Mouse (Mus musculus) ES-Bruce4 (cell line): ENCODE results near the gene Mbnl1. TPM values are rescaled to one million over a fixed set of nuclear protein-coding genes. Genes with fewer than 3 reads are reported as not detected.

Experiments
- H3K27ac ChIP-seq: 2 replicates; pipeline ENCODE4 v1.5.1; 2012; ENCODE audit warnings: low read length, inconsistent platforms; ENCODE audit not compliant: insufficient read depth
- H3K27me3 ChIP-seq: 2 replicates; pipeline ENCODE4 v1.6.1; 2012; ENCODE audit warnings: mild to moderate bottlenecking, low read length, inconsistent platforms; ENCODE audit not compliant: control insufficient read depth, poor library complexity, insufficient read depth, severe bottlenecking
- H3K36me3 ChIP-seq: 2 replicates; pipeline ENCODE4 v1.6.1; 2012; ENCODE audit warnings: inconsistent platforms, mild to moderate bottlenecking, low read length, moderate library complexity; ENCODE audit not compliant: control insufficient read depth, poor library complexity, insufficient read depth, severe bottlenecking
- H3K4me1 ChIP-seq: one replicate; pipeline ENCODE4 v1.8.1; 2011; ENCODE audit warnings: low read length; ENCODE audit not compliant: control insufficient read depth, insufficient read depth
- H3K4me3 ChIP-seq: 2 replicates; pipeline ENCODE4 v1.5.1; 2011; ENCODE audit warnings: low read depth, mild to moderate bottlenecking, low read length
- H3K9ac ChIP-seq: 2 replicates; pipeline ENCODE4 v1.6.1; 2012; ENCODE audit warnings: low read depth, mild to moderate bottlenecking, inconsistent platforms; ENCODE audit not compliant: poor library complexity, severe bottlenecking
- H3K9me3 ChIP-seq: replicated peaks from 2 replicates; pipeline ENCODE4 v1.6.1; 2012; ENCODE audit warnings: mild to moderate bottlenecking, low read length, inconsistent platforms; ENCODE audit not compliant: control insufficient read depth, poor library complexity, insufficient read depth, severe bottlenecking
- CTCF ChIP-seq: IDR thresholded peaks from one replicate; pipeline ENCODE4 v1.8.1; 2011; ENCODE audit warnings: low read depth, low read length
- EP300 ChIP-seq: IDR thresholded peaks from 2 replicates; pipeline ENCODE4 v1.6.1; 2011; ENCODE audit warnings: low read depth, low read length; ENCODE audit not compliant: insufficient read depth
- POLR2A ChIP-seq: IDR thresholded peaks from one replicate; pipeline ENCODE4 v1.8.1; 2011; ENCODE audit warnings: low read length; ENCODE audit not compliant: insufficient read depth
- polyA plus RNA-seq: library from polyadenylated mRNA; stranded (reverse); fragments of >200 nt; gene quantifications from 2 replicates; pipeline ENCODE4 v1.2.4, GENCODE M21; 2011; ENCODE audit warnings: low read depth; ENCODE audit not compliant: missing spikeins, insufficient read depth, insufficient read length

Gene Mbnl1
- polyA plus RNA-seq, 1 experiment = 26.6 TPM

DNA sequence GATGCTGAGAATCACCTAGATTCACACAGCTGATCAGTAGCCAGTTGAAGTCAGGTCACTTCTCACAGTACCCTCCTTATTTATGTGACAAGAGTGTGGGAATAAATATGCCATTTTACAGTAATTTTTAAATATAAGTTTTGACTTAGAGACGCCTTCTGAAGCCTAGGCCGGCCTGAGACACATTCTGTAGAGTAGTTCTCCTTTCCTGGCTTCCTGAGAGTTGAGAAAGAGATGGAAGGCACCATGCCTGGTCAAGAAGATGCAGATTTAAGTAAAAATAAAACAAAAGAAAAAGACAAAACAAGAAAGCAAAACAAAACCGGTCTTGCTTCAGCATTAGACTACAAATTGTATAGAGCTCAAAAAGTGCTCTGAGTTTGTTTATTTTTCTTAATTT lies 38.6 kb downstream of the Mbnl1 start:
- Histone ChIP-seq H3K27ac (no peak overlapping the region), H3K4me3 (no peak overlapping the region), H3K9ac (no peak overlapping the region), H3K27me3 (no peaks in the 10 kb centered on the region), H3K36me3 (no peaks in the 10 kb centered on the region), H3K9me3 (no peaks in the 10 kb centered on the region), H3K4me1 (no peaks in the 10 kb centered on the region)
- TF ChIP-seq EP300 = no peak
- TF ChIP-seq CTCF = no peak
- TF ChIP-seq POLR2A = no peak

DNA sequence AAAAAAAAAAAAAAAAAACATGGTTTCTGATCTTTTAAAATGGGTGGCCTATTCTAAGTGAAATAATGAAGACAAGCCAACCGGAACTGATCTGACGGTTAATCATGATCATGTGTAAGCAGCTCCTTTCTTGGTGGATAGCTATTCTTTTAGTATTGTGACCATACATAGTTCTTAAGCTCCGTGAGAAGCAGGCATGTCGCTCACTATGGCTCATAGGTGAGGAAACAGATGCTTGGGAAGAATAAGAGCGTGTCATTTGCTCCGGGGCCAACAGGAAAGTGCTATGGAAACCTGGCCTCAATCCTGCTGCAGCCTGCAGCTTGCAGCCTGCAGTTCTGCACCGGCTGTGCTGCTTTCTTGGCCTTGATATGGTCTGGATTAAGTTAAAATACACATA lies 40.7 kb downstream of the Mbnl1 start:
- H3K9ac ChIP-seq = no peak overlapping the region
- H3K36me3 ChIP-seq = no peaks in the 10 kb centered on the region
- no peak overlapping the region for H3K27ac ChIP-seq
- TF ChIP-seq POLR2A (no peak), CTCF (no peak), EP300 (no peak)
- no peaks in the 10 kb centered on the region for H3K27me3 ChIP-seq
- H3K4me3 ChIP-seq = no peak overlapping the region
- no peaks in the 10 kb centered on the region for H3K9me3 ChIP-seq
- peaks cover 2% of the 10 kb centered on the region for H3K4me1 ChIP-seq

- no peak overlapping the region for H3K4me3 ChIP-seq
- peaks cover 2% of the 10 kb centered on the region for H3K4me1 ChIP-seq
- H3K9ac ChIP-seq = no peak overlapping the region
- no peaks in the 10 kb centered on the region for H3K9me3 ChIP-seq
- H3K36me3 ChIP-seq = no peaks in the 10 kb centered on the region
- H3K27ac ChIP-seq = no peak overlapping the region
- TF ChIP-seq EP300 (no peak), POLR2A (no peak), CTCF (no peak)
- no peaks in the 10 kb centered on the region for H3K27me3 ChIP-seq
Measured at GRCm38 (mm10) chr3:60513746-60514145, 41.1 kb downstream of the Mbnl1 start.

DNA sequence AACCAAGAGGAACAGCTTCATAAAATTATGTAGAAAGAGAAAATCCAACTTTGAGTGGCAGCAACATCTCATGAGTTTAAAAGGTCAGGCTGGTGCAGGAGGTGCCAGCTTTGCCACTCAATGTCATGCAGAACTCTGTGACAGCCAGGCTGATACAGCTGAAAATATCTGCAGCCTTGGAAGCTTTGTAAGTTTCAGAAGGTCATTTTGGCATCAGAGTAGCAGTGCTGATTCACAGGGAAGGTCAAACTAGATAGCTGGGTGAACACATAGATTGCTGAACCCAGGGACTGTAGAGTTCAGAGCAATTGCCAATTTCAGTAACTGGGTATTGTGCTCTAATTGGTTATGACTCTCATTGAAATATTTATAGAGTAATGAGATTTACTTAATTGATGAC lies 42.8 kb downstream of the Mbnl1 start:
- TF ChIP-seq POLR2A = no peak
- TF ChIP-seq EP300 = no peak
- no peak for TF ChIP-seq CTCF
- H3K4me1 ChIP-seq = peaks cover 2% of the 10 kb centered on the region
- H3K9ac ChIP-seq = no peak overlapping the region
- H3K27ac ChIP-seq = no peak overlapping the region
- H3K4me3 ChIP-seq = no peak overlapping the region
- H3K36me3 ChIP-seq = no peaks in the 10 kb centered on the region
- H3K9me3 ChIP-seq = no peaks in the 10 kb centered on the region
- H3K27me3 ChIP-seq = no peaks in the 10 kb centered on the region

- H3K27me3 ChIP-seq = no peaks in the 10 kb centered on the region
- no peaks in the 10 kb centered on the region for H3K36me3 ChIP-seq
- peaks cover 2% of the 10 kb centered on the region for H3K4me1 ChIP-seq
- TF ChIP-seq CTCF (peak; percentile 51), EP300 (0 out of 2 replicates have a peak, but pooled peaks have one; percentile 39), POLR2A (no peak)
- no peak overlapping the region for H3K27ac ChIP-seq
- no peak overlapping the region for H3K4me3 ChIP-seq
- no peaks in the 10 kb centered on the region for H3K9me3 ChIP-seq
- no peak overlapping the region for H3K9ac ChIP-seq
Measured at GRCm38 (mm10) chr3:60516054-60516674, 43.5 kb downstream of the Mbnl1 start.

- H3K4me3 ChIP-seq = no peak overlapping the region
- H3K9me3 ChIP-seq = no peaks in the 10 kb centered on the region
- H3K36me3 ChIP-seq = no peaks in the 10 kb centered on the region
- TF ChIP-seq POLR2A (no peak), CTCF (no peak), EP300 (no peak)
- no peak overlapping the region for H3K27ac ChIP-seq
- peaks cover 2% of the 10 kb centered on the region for H3K4me1 ChIP-seq
- H3K27me3 ChIP-seq = no peaks in the 10 kb centered on the region
- H3K9ac ChIP-seq = no peak overlapping the region
Measured at GRCm38 (mm10) chr3:60517234-60517787, 44.7 kb downstream of the Mbnl1 start.
